Mouse (Mus musculus): ENCODE measurements around the gene Tsacc. TPM values are rescaled to one million over a fixed set of nuclear protein-coding genes. Genes with fewer than 3 reads are reported as not detected.

Gene Tsacc
- polyA plus RNA-seq, 1 experiment from 2014 or later, result 13.3 TPM

GRCm38 (mm10) chr3:88239446-88239845 is 57.4 kb downstream of the Tsacc start:
- DNase-seq (ENCODE audit: low spot score) (no peak), ATAC-seq (replicated peaks; ENCODE audit: low FRiP score, low TSS enrichment, low read depth) (no peak)
- Histone ChIP-seq H3K4me1 (replicated peaks; ENCODE audit: control insufficient read depth, insufficient read depth, low read length) (no peaks in the 10 kb centered on the region), H3K9ac (ENCODE audit: low read length) (no peak overlapping the region), H3K27me3 (replicated peaks; ENCODE audit: control insufficient read depth, insufficient read depth, low read length) (peaks cover 68% of the 10 kb centered on the region), H3K27ac (ENCODE audit: low read depth) (no peak overlapping the region), H3K36me3 (ENCODE audit: control insufficient read depth, insufficient read depth, low read length) (no peaks in the 10 kb centered on the region), H3K4me3 (ENCODE audit: low read depth, low read length) (no peak overlapping the region), H3K9me3 (ENCODE audit: control insufficient read depth, low read length) (no peaks in the 10 kb centered on the region), H3K4me2 (ENCODE audit: low read length) (no peak overlapping the region)
- 64% methylated on average over 4 of the region's 4 CpGs for WGBS

GRCm38 (mm10) chr3:88238866-88239391 is 57.9 kb downstream of the Tsacc start:
- Histone ChIP-seq H3K4me2 (ENCODE audit: low read length) (no peak overlapping the region), H3K27me3 (replicated peaks; ENCODE audit: control insufficient read depth, insufficient read depth, low read length) (peaks cover 69% of the 10 kb centered on the region), H3K9ac (ENCODE audit: low read length) (no peak overlapping the region), H3K9me3 (ENCODE audit: control insufficient read depth, low read length) (no peaks in the 10 kb centered on the region), H3K4me1 (replicated peaks; ENCODE audit: control insufficient read depth, insufficient read depth, low read length) (no peaks in the 10 kb centered on the region), H3K36me3 (ENCODE audit: control insufficient read depth, insufficient read depth, low read length) (no peaks in the 10 kb centered on the region), H3K4me3 (ENCODE audit: low read depth, low read length) (no peak overlapping the region), H3K27ac (ENCODE audit: low read depth) (no peak overlapping the region)
- 39% methylated on average over 8 of the region's 8 CpGs for WGBS
- ATAC-seq (replicated peaks; ENCODE audit: low FRiP score, low TSS enrichment, low read depth) (no peak), DNase-seq (ENCODE audit: low spot score) (no peak)

GRCm38 (mm10) chr3:88237556-88238194 is 59.1 kb downstream of the Tsacc start:
- ATAC-seq (replicated peaks; ENCODE audit: low FRiP score, low TSS enrichment, low read depth) (no peak), DNase-seq (ENCODE audit: low spot score) (no peak)
- Histone ChIP-seq H3K4me1 (replicated peaks; ENCODE audit: control insufficient read depth, insufficient read depth, low read length) (no peaks in the 10 kb centered on the region), H3K4me2 (ENCODE audit: low read length) (no peak overlapping the region), H3K4me3 (ENCODE audit: low read depth, low read length) (no peak overlapping the region), H3K27me3 (replicated peaks; ENCODE audit: control insufficient read depth, insufficient read depth, low read length) (peaks cover 66% of the 10 kb centered on the region), H3K27ac (ENCODE audit: low read depth) (no peak overlapping the region), H3K9ac (ENCODE audit: low read length) (no peak overlapping the region), H3K36me3 (ENCODE audit: control insufficient read depth, insufficient read depth, low read length) (no peaks in the 10 kb centered on the region), H3K9me3 (ENCODE audit: control insufficient read depth, low read length) (no peaks in the 10 kb centered on the region)
- WGBS, result 7% methylated on average over 10 of the region's 10 CpGs

GRCm38 (mm10) chr3:88237161-88237555 is 59.6 kb downstream of the Tsacc start:
- no peak overlapping the region for H3K27ac ChIP-seq (ENCODE audit: low read depth)
- H3K4me3 ChIP-seq (ENCODE audit: low read depth, low read length), result no peak overlapping the region
- no peak for ATAC-seq (replicated peaks; ENCODE audit: low FRiP score, low TSS enrichment, low read depth)
- H3K9ac ChIP-seq (ENCODE audit: low read length), result no peak overlapping the region
- WGBS, result 32% methylated on average over 6 of the region's 6 CpGs
- no peaks in the 10 kb centered on the region for H3K9me3 ChIP-seq (ENCODE audit: control insufficient read depth, low read length)
- H3K36me3 ChIP-seq (ENCODE audit: control insufficient read depth, insufficient read depth, low read length), result no peaks in the 10 kb centered on the region
- no peak overlapping the region for H3K4me2 ChIP-seq (ENCODE audit: low read length)
- H3K27me3 ChIP-seq (replicated peaks; ENCODE audit: control insufficient read depth, insufficient read depth, low read length), result peaks cover 61% of the 10 kb centered on the region
- H3K4me1 ChIP-seq (replicated peaks; ENCODE audit: control insufficient read depth, insufficient read depth, low read length), result no peaks in the 10 kb centered on the region
- DNase-seq (ENCODE audit: low spot score), result no peak

GRCm38 (mm10) chr3:88235616-88236015 is 61.2 kb downstream of the Tsacc start:
- Histone ChIP-seq H3K9ac (ENCODE audit: low read length) (no peak overlapping the region), H3K36me3 (ENCODE audit: control insufficient read depth, insufficient read depth, low read length) (no peaks in the 10 kb centered on the region), H3K4me3 (ENCODE audit: low read depth, low read length) (no peak overlapping the region), H3K27me3 (replicated peaks; ENCODE audit: control insufficient read depth, insufficient read depth, low read length) (peaks cover 48% of the 10 kb centered on the region), H3K4me1 (replicated peaks; ENCODE audit: control insufficient read depth, insufficient read depth, low read length) (no peaks in the 10 kb centered on the region), H3K27ac (ENCODE audit: low read depth) (no peak overlapping the region), H3K9me3 (ENCODE audit: control insufficient read depth, low read length) (no peaks in the 10 kb centered on the region), H3K4me2 (ENCODE audit: low read length) (no peak overlapping the region)
- 58% methylated on average over 2 of the region's 2 CpGs for WGBS
- no peak for ATAC-seq (replicated peaks; ENCODE audit: low FRiP score, low TSS enrichment, low read depth)
- no peak for DNase-seq (ENCODE audit: low spot score)

- ATAC-seq (replicated peaks; ENCODE audit: low FRiP score, low TSS enrichment, low read depth), result no peak
- no peaks in the 10 kb centered on the region for H3K9me3 ChIP-seq (ENCODE audit: control insufficient read depth, low read length)
- H3K36me3 ChIP-seq (ENCODE audit: control insufficient read depth, insufficient read depth, low read length), result no peaks in the 10 kb centered on the region
- H3K4me1 ChIP-seq (replicated peaks; ENCODE audit: control insufficient read depth, insufficient read depth, low read length), result no peaks in the 10 kb centered on the region
- no peak overlapping the region for H3K27ac ChIP-seq (ENCODE audit: low read depth)
- no peak overlapping the region for H3K4me2 ChIP-seq (ENCODE audit: low read length)
- H3K27me3 ChIP-seq (replicated peaks; ENCODE audit: control insufficient read depth, insufficient read depth, low read length), result peaks cover 47% of the 10 kb centered on the region
- no peak for DNase-seq (ENCODE audit: low spot score)
- no peak overlapping the region for H3K4me3 ChIP-seq (ENCODE audit: low read depth, low read length)
- no peak overlapping the region for H3K9ac ChIP-seq (ENCODE audit: low read length)
- WGBS, result 9% methylated on average over 3 of the region's 3 CpGs
Observed at GRCm38 (mm10) chr3:88235216-88235615, 61.6 kb downstream of the Tsacc start.

GRCm38 (mm10) chr3:88234041-88234440 is 62.8 kb downstream of the Tsacc start:
- Histone ChIP-seq H3K27me3 (replicated peaks; ENCODE audit: control insufficient read depth, insufficient read depth, low read length) (peaks cover 39% of the 10 kb centered on the region), H3K4me2 (ENCODE audit: low read length) (no peak overlapping the region), H3K4me3 (ENCODE audit: low read depth, low read length) (no peak overlapping the region), H3K9me3 (ENCODE audit: control insufficient read depth, low read length) (no peaks in the 10 kb centered on the region), H3K27ac (ENCODE audit: low read depth) (no peak overlapping the region), H3K4me1 (replicated peaks; ENCODE audit: control insufficient read depth, insufficient read depth, low read length) (no peaks in the 10 kb centered on the region), H3K36me3 (ENCODE audit: control insufficient read depth, insufficient read depth, low read length) (no peaks in the 10 kb centered on the region), H3K9ac (ENCODE audit: low read length) (no peak overlapping the region)
- DNase-seq (ENCODE audit: low spot score) (no peak), ATAC-seq (replicated peaks; ENCODE audit: low FRiP score, low TSS enrichment, low read depth) (no peak)
- 47% methylated on average over 8 of the region's 8 CpGs for WGBS

GRCm38 (mm10) chr3:88232851-88233649 is 63.7 kb downstream of the Tsacc start:
- Histone ChIP-seq H3K4me1 (replicated peaks; ENCODE audit: control insufficient read depth, insufficient read depth, low read length) (no peaks in the 10 kb centered on the region), H3K9ac (ENCODE audit: low read length) (no peak overlapping the region), H3K36me3 (ENCODE audit: control insufficient read depth, insufficient read depth, low read length) (no peaks in the 10 kb centered on the region), H3K4me2 (ENCODE audit: low read length) (no peak overlapping the region), H3K4me3 (ENCODE audit: low read depth, low read length) (no peak overlapping the region), H3K9me3 (ENCODE audit: control insufficient read depth, low read length) (no peaks in the 10 kb centered on the region), H3K27ac (ENCODE audit: low read depth) (no peak overlapping the region), H3K27me3 (replicated peaks; ENCODE audit: control insufficient read depth, insufficient read depth, low read length) (peaks cover 30% of the 10 kb centered on the region)
- WGBS, result 25% methylated on average over 7 of the region's 7 CpGs
- ATAC-seq (replicated peaks; ENCODE audit: low FRiP score, low TSS enrichment, low read depth) (no peak), DNase-seq (ENCODE audit: low spot score) (no peak)

All from intestine, embryonic 14.5 days (tissue).